Mouse (Mus musculus): ENCODE data around the gene Slc45a2. TPM values are rescaled to one million over a fixed set of nuclear protein-coding genes. Genes with fewer than 3 reads are reported as not detected.

Gene Slc45a2
- polyA plus RNA-seq, 1 experiment from 2014 or later = 0.05 TPM

DNA sequence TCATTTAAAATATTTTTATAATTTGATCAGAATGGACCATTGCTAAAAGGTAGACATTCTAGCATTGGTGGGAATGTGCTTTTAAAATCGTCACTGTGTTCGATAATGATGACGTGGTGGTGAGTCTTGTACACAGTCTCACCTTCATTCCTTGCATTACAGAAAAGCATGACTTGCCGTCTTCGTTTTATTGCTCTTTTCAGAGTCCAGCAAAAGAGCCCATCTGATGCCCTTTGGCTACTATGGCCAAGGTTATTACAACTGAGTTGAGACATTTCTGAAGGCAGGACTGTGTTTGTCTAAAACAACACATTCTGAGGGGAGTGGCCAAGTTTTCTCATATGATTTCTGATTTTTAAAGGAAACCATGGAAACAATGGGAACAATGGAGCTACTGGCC, 40.3 kb upstream of the Slc45a2 start:
- DNase-seq (ENCODE audit: low spot score) = no peak
- no peak overlapping the region for H3K4me3 ChIP-seq (ENCODE audit: low read depth, low read length)
- 88% methylated on average over 5 of the region's 5 CpGs for WGBS

DNA sequence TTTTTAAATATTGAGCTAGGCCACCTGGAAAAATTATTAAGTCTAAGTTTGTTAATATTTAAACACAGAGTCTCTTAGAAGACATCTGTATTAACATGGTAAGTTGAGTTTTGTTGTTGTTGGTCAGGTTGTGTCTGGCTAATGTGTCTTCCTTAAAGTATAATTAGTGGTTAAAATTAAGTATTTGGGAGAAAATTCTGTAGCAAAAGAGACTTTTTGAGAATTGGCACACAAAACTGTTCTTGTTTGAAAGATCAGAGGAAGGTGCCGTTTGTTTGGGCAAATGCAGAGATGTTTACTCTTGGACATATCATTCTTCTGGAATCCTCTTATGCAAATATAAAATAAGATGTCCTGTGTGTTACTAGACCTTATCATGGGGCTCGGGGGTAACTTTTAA, 37.9 kb upstream of the Slc45a2 start:
- Histone ChIP-seq H3K4me1 (replicated peaks; ENCODE audit: control insufficient read depth, insufficient read depth, low read length) (no peaks in the 10 kb centered on the region), H3K4me3 (ENCODE audit: low read depth, low read length) (no peak overlapping the region), H3K36me3 (ENCODE audit: control insufficient read depth, insufficient read depth, low read length) (no peaks in the 10 kb centered on the region), H3K9ac (ENCODE audit: low read depth, low read length) (no peak overlapping the region), H3K9me3 (ENCODE audit: control insufficient read depth, low read length) (no peaks in the 10 kb centered on the region), H3K27me3 (replicated peaks; ENCODE audit: control insufficient read depth, insufficient read depth, low read length) (no peaks in the 10 kb centered on the region), H3K27ac (ENCODE audit: low read depth, low read length) (no peak overlapping the region), H3K4me2 (no peak overlapping the region)
- WGBS = 75% methylated on average over 2 of the region's 2 CpGs
- DNase-seq (ENCODE audit: low spot score) (no peak), ATAC-seq (replicated peaks; ENCODE audit: low FRiP score) (no peak)

More for the DNA sequence above, 40.3 kb upstream of the Slc45a2 start:
- Histone ChIP-seq H3K27me3 (replicated peaks; ENCODE audit: control insufficient read depth, insufficient read depth, low read length) (no peaks in the 10 kb centered on the region), H3K9me3 (ENCODE audit: control insufficient read depth, low read length) (no peaks in the 10 kb centered on the region), H3K4me1 (replicated peaks; ENCODE audit: control insufficient read depth, insufficient read depth, low read length) (no peaks in the 10 kb centered on the region), H3K4me2 (no peak overlapping the region), H3K27ac (ENCODE audit: low read depth, low read length) (no peak overlapping the region), H3K36me3 (ENCODE audit: control insufficient read depth, insufficient read depth, low read length) (no peaks in the 10 kb centered on the region), H3K9ac (ENCODE audit: low read depth, low read length) (no peak overlapping the region)
- ATAC-seq (replicated peaks; ENCODE audit: low FRiP score) = no peak

DNA sequence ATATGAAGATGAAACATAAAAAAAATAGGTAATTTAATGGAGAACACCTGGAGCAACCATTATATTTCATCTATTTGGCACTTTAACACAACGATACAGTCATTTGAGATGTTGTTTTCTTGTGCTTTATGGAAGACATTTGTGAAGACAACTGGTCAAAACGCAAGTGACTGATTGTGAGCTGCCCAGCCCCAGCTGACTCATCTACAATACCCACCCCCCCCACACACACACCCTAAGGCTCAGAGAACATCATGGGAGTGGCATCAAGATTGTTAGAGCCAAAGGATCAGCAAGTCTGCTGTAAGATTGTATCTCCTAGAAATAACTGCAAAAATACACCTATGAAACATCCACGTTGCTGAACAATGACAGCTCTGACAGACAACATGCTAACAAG, 31.1 kb upstream of the Slc45a2 start:
- Histone ChIP-seq H3K27ac (ENCODE audit: low read depth, low read length) (no peak overlapping the region), H3K4me3 (ENCODE audit: low read depth, low read length) (no peak overlapping the region), H3K4me1 (replicated peaks; ENCODE audit: control insufficient read depth, insufficient read depth, low read length) (no peaks in the 10 kb centered on the region), H3K9ac (ENCODE audit: low read depth, low read length) (no peak overlapping the region), H3K9me3 (ENCODE audit: control insufficient read depth, low read length) (no peaks in the 10 kb centered on the region), H3K4me2 (no peak overlapping the region), H3K27me3 (replicated peaks; ENCODE audit: control insufficient read depth, insufficient read depth, low read length) (no peaks in the 10 kb centered on the region), H3K36me3 (ENCODE audit: control insufficient read depth, insufficient read depth, low read length) (no peaks in the 10 kb centered on the region)
- DNase-seq (ENCODE audit: low spot score) (no peak), ATAC-seq (replicated peaks; ENCODE audit: low FRiP score) (no peak)
- WGBS = 68% methylated on average over 3 of the region's 3 CpGs

DNA sequence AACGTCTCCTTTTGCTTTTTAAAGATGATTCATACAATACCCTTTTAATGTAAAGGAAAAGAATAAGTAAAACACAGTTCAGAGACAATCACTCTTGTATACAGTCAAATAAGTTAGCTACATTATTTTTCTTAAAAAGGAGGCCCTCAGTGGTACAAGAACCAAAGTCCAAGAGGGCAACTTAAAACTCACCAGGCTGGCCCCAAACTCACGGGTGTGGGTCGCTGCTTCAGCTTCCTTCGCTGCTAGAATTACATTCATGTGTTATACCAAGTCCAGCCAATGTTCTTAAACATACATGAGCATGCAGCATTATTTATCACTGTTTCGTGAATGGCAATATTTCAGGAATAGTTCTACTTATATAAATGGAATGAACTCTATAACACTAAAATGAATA, 29.7 kb upstream of the Slc45a2 start:
- Histone ChIP-seq H3K9ac (ENCODE audit: low read depth, low read length) (no peak overlapping the region), H3K4me3 (ENCODE audit: low read depth, low read length) (no peak overlapping the region), H3K27me3 (replicated peaks; ENCODE audit: control insufficient read depth, insufficient read depth, low read length) (no peaks in the 10 kb centered on the region), H3K4me2 (no peak overlapping the region), H3K27ac (ENCODE audit: low read depth, low read length) (no peak overlapping the region), H3K36me3 (ENCODE audit: control insufficient read depth, insufficient read depth, low read length) (no peaks in the 10 kb centered on the region), H3K4me1 (replicated peaks; ENCODE audit: control insufficient read depth, insufficient read depth, low read length) (no peaks in the 10 kb centered on the region), H3K9me3 (ENCODE audit: control insufficient read depth, low read length) (no peaks in the 10 kb centered on the region)
- 82% methylated on average over 5 of the region's 5 CpGs for WGBS
- DNase-seq (ENCODE audit: low spot score) (no peak), ATAC-seq (replicated peaks; ENCODE audit: low FRiP score) (no peak)

DNA sequence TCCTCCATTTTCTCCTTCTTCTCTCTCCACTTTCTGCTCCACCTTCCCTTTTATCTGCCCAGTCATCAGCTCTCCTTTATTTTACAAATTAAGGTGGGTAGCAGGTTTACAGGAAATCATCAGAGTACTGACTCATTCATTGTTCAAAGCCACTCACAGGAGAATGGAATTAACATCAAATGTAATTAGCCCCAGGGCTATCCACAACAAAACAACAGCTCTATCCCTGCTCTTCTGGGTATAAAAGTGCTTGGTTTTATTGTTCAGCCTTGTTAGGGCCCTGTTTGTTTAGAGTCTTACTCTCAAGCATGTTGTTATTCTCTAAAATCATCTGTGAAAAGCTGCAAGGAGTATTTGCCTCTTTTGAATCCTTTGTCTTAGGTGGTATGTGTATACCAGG, 23.4 kb upstream of the Slc45a2 start:
- no peak for DNase-seq (ENCODE audit: low spot score)
- ATAC-seq (replicated peaks; ENCODE audit: low FRiP score) = no peak
- no peak overlapping the region for H3K4me2 ChIP-seq
- no peak overlapping the region for H3K4me3 ChIP-seq (ENCODE audit: low read depth, low read length)
- no peak overlapping the region for H3K27ac ChIP-seq (ENCODE audit: low read depth, low read length)
- H3K9ac ChIP-seq (ENCODE audit: low read depth, low read length) = no peak overlapping the region
- no peaks in the 10 kb centered on the region for H3K36me3 ChIP-seq (ENCODE audit: control insufficient read depth, insufficient read depth, low read length)
- H3K27me3 ChIP-seq (replicated peaks; ENCODE audit: control insufficient read depth, insufficient read depth, low read length) = no peaks in the 10 kb centered on the region
- H3K4me1 ChIP-seq (replicated peaks; ENCODE audit: control insufficient read depth, insufficient read depth, low read length) = no peaks in the 10 kb centered on the region
- H3K9me3 ChIP-seq (ENCODE audit: control insufficient read depth, low read length) = no peaks in the 10 kb centered on the region

DNA sequence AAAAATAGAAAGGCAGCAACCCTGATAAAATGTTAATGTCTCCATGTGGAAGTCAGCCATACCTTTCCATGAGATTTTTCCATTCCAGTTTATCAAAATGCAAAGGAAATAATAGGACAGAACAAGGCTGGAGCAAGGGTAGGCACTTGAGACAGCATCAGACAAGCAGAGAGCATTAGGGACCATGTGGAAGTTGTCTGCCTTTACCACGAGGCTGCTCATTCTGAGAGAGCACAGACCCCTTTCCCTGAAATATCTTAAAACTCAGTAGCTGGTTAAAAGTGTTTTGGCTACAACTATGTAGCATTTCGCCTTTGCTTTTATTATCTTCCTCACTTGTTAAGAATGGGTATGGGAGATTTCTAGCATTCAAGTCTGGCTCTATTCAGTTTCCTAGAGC, 19.8 kb upstream of the Slc45a2 start:
- Histone ChIP-seq H3K27me3 (replicated peaks; ENCODE audit: control insufficient read depth, insufficient read depth, low read length) (no peaks in the 10 kb centered on the region), H3K4me2 (peak overlapping the region; percentile 70), H3K9me3 (ENCODE audit: control insufficient read depth, low read length) (no peaks in the 10 kb centered on the region), H3K36me3 (ENCODE audit: control insufficient read depth, insufficient read depth, low read length) (no peaks in the 10 kb centered on the region), H3K4me1 (replicated peaks; ENCODE audit: control insufficient read depth, insufficient read depth, low read length) (no peaks in the 10 kb centered on the region), H3K9ac (ENCODE audit: low read depth, low read length) (no peak overlapping the region), H3K27ac (ENCODE audit: low read depth, low read length) (no peak overlapping the region), H3K4me3 (ENCODE audit: low read depth, low read length) (no peak overlapping the region; the same call in 1 of the 2 replicates)
- 50% methylated on average over 2 of the region's 2 CpGs for WGBS
- no peak for ATAC-seq (replicated peaks; ENCODE audit: low FRiP score)
- DNase-seq (ENCODE audit: low spot score) = no peak

DNA sequence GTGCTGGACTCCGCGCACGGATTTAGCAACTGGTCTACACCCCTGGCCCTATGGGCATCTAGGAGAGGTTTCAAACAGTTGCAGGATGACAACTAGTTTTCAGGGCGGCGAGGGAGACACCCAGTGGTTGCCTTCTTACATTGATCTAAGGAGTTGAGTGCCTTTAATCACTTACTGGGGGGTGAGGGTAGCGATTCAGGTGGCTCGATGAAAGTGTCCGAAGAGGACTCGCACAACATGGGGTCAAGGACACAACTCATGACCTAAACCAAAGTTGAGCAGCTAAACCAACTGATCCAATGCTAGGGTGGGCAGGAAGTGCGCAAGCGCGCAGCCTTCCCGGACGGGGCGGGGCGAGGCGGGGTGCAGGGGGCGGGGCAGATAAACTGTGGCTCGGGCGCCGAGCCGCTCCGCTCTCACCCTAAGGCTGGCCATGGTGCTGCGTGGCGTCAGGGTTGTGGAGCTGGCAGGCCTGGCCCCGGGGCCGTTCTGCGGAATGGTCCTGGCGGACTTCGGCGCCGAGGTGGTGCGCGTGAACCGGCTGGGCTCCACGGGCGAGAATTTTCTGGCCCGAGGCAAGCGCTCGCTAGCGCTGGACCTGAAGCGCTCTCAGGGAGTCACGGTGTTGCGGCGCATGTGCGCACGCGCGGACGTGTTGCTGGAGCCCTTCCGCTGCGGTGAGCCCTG, 19.0 kb upstream of the Slc45a2 start, which contains the start of gene Amacr:
TSS of gene Amacr (plus strand) at position 380 of the 687 bp plus-strand sequence.
- peak within 1 kb of the TSS; percentile 80 for H3K9ac ChIP-seq (ENCODE audit: low read depth, low read length)
- ATAC-seq (replicated peaks; ENCODE audit: low FRiP score) = peak; percentile 99
- H3K9me3 ChIP-seq (ENCODE audit: control insufficient read depth, low read length) = no peaks in the 10 kb centered on the region
- peak within 1 kb of the TSS; percentile 70 for H3K4me2 ChIP-seq
- no peaks in the 10 kb centered on the region for H3K27me3 ChIP-seq (replicated peaks; ENCODE audit: control insufficient read depth, insufficient read depth, low read length)
- WGBS = under 1% methylated on average over 52 of the region's 52 CpGs
- no peaks in the 10 kb centered on the region for H3K36me3 ChIP-seq (ENCODE audit: control insufficient read depth, insufficient read depth, low read length)
- peak within 1 kb of the TSS; percentile 71 for H3K4me3 ChIP-seq (ENCODE audit: low read depth, low read length)
- H3K27ac ChIP-seq (ENCODE audit: low read depth, low read length) = peak within 1 kb of the TSS; percentile 77
- H3K4me1 ChIP-seq (replicated peaks; ENCODE audit: control insufficient read depth, insufficient read depth, low read length) = no peaks in the 10 kb centered on the region
- DNase-seq (ENCODE audit: low spot score) = peak; percentile 90

DNA sequence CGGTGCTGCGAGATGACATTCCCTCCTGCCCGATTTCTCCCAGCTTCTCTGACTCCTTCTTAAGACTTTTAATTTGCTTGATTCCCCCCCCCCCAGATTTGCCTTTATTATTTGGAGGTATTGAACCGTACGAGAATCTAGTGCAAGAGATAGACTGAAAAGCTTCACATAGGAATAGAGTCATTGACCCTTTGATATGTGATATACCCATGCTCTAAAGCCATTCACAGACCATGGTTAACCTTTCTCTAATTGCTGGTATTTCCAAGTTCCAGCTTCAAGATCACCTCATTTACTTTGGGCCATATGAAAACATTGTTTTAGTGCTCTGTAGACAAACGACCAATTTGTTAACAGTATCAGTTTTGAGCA, 18.5 kb upstream of the Slc45a2 start:
- DNase-seq (ENCODE audit: low spot score) (no peak), ATAC-seq (replicated peaks; ENCODE audit: low FRiP score) (no peak)
- peak overlapping the region; percentile 70 for H3K4me2 ChIP-seq
- H3K9me3 ChIP-seq (ENCODE audit: control insufficient read depth, low read length) = no peaks in the 10 kb centered on the region
- H3K36me3 ChIP-seq (ENCODE audit: control insufficient read depth, insufficient read depth, low read length) = peaks cover 1% of the 10 kb centered on the region; the same call in 1 of the 2 replicates
- H3K9ac ChIP-seq (ENCODE audit: low read depth, low read length) = peak overlapping the region; percentile 80
- no peaks in the 10 kb centered on the region for H3K27me3 ChIP-seq (replicated peaks; ENCODE audit: control insufficient read depth, insufficient read depth, low read length)
- H3K4me3 ChIP-seq (ENCODE audit: low read depth, low read length) = peak overlapping the region; percentile 71
- peak overlapping the region; percentile 77 for H3K27ac ChIP-seq (ENCODE audit: low read depth, low read length)
- WGBS = 7% methylated on average over 6 of the region's 6 CpGs
- H3K4me1 ChIP-seq (replicated peaks; ENCODE audit: control insufficient read depth, insufficient read depth, low read length) = no peaks in the 10 kb centered on the region

DNA sequence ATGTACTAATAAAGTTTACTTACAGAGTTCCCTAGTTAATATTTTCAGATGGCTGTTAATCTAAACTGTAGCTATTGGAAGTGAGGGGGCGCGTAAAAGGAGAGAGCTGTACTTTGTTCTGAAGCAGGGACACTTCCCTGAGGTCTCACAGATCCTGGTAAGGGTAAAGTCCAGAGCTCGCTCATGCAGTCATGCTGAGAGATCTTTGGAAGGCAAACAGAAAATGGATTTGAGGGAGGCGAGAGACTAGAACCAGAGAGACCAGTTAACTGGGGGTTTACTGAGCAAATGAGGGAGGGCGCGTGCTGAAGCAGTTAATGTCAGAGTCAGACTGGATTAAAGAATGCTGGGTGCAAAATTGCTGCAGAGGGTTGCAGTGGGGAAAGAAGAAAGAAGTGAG, 14.8 kb upstream of the Slc45a2 start:
- Histone ChIP-seq H3K4me2 (no peak overlapping the region; the same call in 1 of the 2 replicates), H3K9ac (ENCODE audit: low read depth, low read length) (no peak overlapping the region), H3K4me3 (ENCODE audit: low read depth, low read length) (no peak overlapping the region), H3K27me3 (replicated peaks; ENCODE audit: control insufficient read depth, insufficient read depth, low read length) (no peaks in the 10 kb centered on the region), H3K36me3 (ENCODE audit: control insufficient read depth, insufficient read depth, low read length) (peaks cover 2% of the 10 kb centered on the region; the same call in 1 of the 2 replicates), H3K27ac (ENCODE audit: low read depth, low read length) (no peak overlapping the region), H3K4me1 (replicated peaks; ENCODE audit: control insufficient read depth, insufficient read depth, low read length) (no peaks in the 10 kb centered on the region), H3K9me3 (ENCODE audit: control insufficient read depth, low read length) (no peaks in the 10 kb centered on the region)
- ATAC-seq (replicated peaks; ENCODE audit: low FRiP score) = no peak
- WGBS = 74% methylated on average over 6 of the region's 6 CpGs
- no peak for DNase-seq (ENCODE audit: low spot score)
